Mouse (Mus musculus): ENCODE measurements around the gene Rsph14. TPM values are rescaled to one million over a fixed set of nuclear protein-coding genes. Genes with fewer than 3 reads are reported as not detected.

Gene Rsph14
- polyA plus RNA-seq, 1 experiment from 2014 or later = not detected

GRCm38 (mm10) chr10:75006889-75007662 is 25.3 kb downstream of the Rsph14 start:
- no peak for TF ChIP-seq CTCF (IDR thresholded peaks at IDR 0.05)
- POLR2A ChIA-PET = no interaction called here
- peaks cover 6% of the 10 kb centered on the region for H3K27me3 ChIP-seq
- DNase-seq (ENCODE audit: low read depth, low spot score) (no peak), ATAC-seq (no peak)
- in situ Hi-C loops (cut with MboI; ENCODE audit: low pct_unique_long_range_greater_than_20kb) = no loop called here
- CTCF ChIA-PET = interaction anchor here (1.4 kb wide), 1 partner anchor 87 kb away, joined by 4 read pairs; no protein-coding TSS in a partner anchor

GRCm38 (mm10) chr10:75004067-75004466 is 28.3 kb downstream of the Rsph14 start:
- ChIA-PET POLR2A (no interaction called here), CTCF (no interaction called here)
- ATAC-seq (no peak), DNase-seq (ENCODE audit: low read depth, low spot score) (no peak)
- no peaks in the 10 kb centered on the region for H3K27me3 ChIP-seq
- no peak for TF ChIP-seq CTCF (IDR thresholded peaks at IDR 0.05)
- in situ Hi-C loops (cut with MboI; ENCODE audit: low pct_unique_long_range_greater_than_20kb) = no loop called here

- CTCF ChIA-PET = interaction anchor here (0.7 kb wide), 1 partner anchor 17 kb away, joined by 3 read pairs; no protein-coding TSS in a partner anchor
- H3K27me3 ChIP-seq = no peaks in the 10 kb centered on the region
- POLR2A ChIA-PET = no interaction called here
- no peak for ATAC-seq
- no peak for TF ChIP-seq CTCF (IDR thresholded peaks at IDR 0.05)
- DNase-seq (ENCODE audit: low read depth, low spot score) = no peak
- in situ Hi-C loops (cut with MboI; ENCODE audit: low pct_unique_long_range_greater_than_20kb) = no loop called here
These were observed 31.0 kb downstream of the Rsph14 start for GRCm38 (mm10) chr10:75001391-75001790.

- no peaks in the 10 kb centered on the region for H3K27me3 ChIP-seq
- no peak for ATAC-seq
- in situ Hi-C loops (cut with MboI; ENCODE audit: low pct_unique_long_range_greater_than_20kb) = no loop called here
- TF ChIP-seq CTCF (IDR thresholded peaks at IDR 0.05) = no peak
- ChIA-PET POLR2A (no interaction called here), CTCF (no interaction called here)
- DNase-seq (ENCODE audit: low read depth, low spot score) = no peak
These were observed 37.0 kb downstream of the Rsph14 start for GRCm38 (mm10) chr10:74995377-74995776.

GRCm38 (mm10) chr10:74994863-74995262 is 37.5 kb downstream of the Rsph14 start:
- no peak for TF ChIP-seq CTCF (IDR thresholded peaks at IDR 0.05)
- in situ Hi-C loops (cut with MboI; ENCODE audit: low pct_unique_long_range_greater_than_20kb) = no loop called here
- no peak for ATAC-seq
- ChIA-PET POLR2A (no interaction called here), CTCF (no interaction called here)
- H3K27me3 ChIP-seq = no peaks in the 10 kb centered on the region
- DNase-seq (ENCODE audit: low read depth, low spot score) = no peak

GRCm38 (mm10) chr10:74990584-74991322 is 41.6 kb downstream of the Rsph14 start:
- ChIA-PET CTCF (no interaction called here), POLR2A (no interaction called here)
- in situ Hi-C loops (cut with MboI; ENCODE audit: low pct_unique_long_range_greater_than_20kb) = no loop called here
- no peak for DNase-seq (ENCODE audit: low read depth, low spot score)
- no peak for ATAC-seq
- TF ChIP-seq CTCF (IDR thresholded peaks at IDR 0.05) = no peak
- H3K27me3 ChIP-seq = no peaks in the 10 kb centered on the region

- ATAC-seq (no peak), DNase-seq (ENCODE audit: low read depth, low spot score) (no peak)
- in situ Hi-C loops (cut with MboI; ENCODE audit: low pct_unique_long_range_greater_than_20kb) = no loop called here
- POLR2A ChIA-PET = no interaction called here
- TF ChIP-seq CTCF (IDR thresholded peaks at IDR 0.05) = no peak
- no peaks in the 10 kb centered on the region for H3K27me3 ChIP-seq
- CTCF ChIA-PET = no interaction called here
These were observed 42.6 kb downstream of the Rsph14 start for GRCm38 (mm10) chr10:74989814-74990213.

GRCm38 (mm10) chr10:74987698-74988470 is 44.5 kb downstream of the Rsph14 start:
- ATAC-seq = no peak
- ChIA-PET CTCF (no interaction called here), POLR2A (no interaction called here)

GRCm38 (mm10) chr10:74983176-74983575 is 49.2 kb downstream of the Rsph14 start:
- no peak for TF ChIP-seq CTCF (IDR thresholded peaks at IDR 0.05)
- DNase-seq (ENCODE audit: low read depth, low spot score) (no peak), ATAC-seq (no peak)
- in situ Hi-C loops (cut with MboI; ENCODE audit: low pct_unique_long_range_greater_than_20kb) = no loop called here
- ChIA-PET POLR2A (no interaction called here), CTCF (interaction anchor here (1.2 kb wide), 1 partner anchor 28 kb away, joined by 5 read pairs; no protein-coding TSS in a partner anchor)
- no peaks in the 10 kb centered on the region for H3K27me3 ChIP-seq

More at GRCm38 (mm10) chr10:74987698-74988470, 44.5 kb downstream of the Rsph14 start:
- no peaks in the 10 kb centered on the region for H3K27me3 ChIP-seq
- in situ Hi-C loops (cut with MboI; ENCODE audit: low pct_unique_long_range_greater_than_20kb) = no loop called here
- DNase-seq (ENCODE audit: low read depth, low spot score) = no peak
- no peak for TF ChIP-seq CTCF (IDR thresholded peaks at IDR 0.05)

GRCm38 (mm10) chr10:74981159-74981558 is 51.2 kb downstream of the Rsph14 start:
- ChIA-PET POLR2A (no interaction called here), CTCF (no interaction called here)
- TF ChIP-seq CTCF (IDR thresholded peaks at IDR 0.05) = no peak
- no peaks in the 10 kb centered on the region for H3K27me3 ChIP-seq
- ATAC-seq (no peak), DNase-seq (ENCODE audit: low read depth, low spot score) (no peak)
- in situ Hi-C loops (cut with MboI; ENCODE audit: low pct_unique_long_range_greater_than_20kb) = no loop called here

- ChIA-PET CTCF (no interaction called here), POLR2A (no interaction called here)
- TF ChIP-seq CTCF (IDR thresholded peaks at IDR 0.05) = no peak
- DNase-seq (ENCODE audit: low read depth, low spot score) (no peak), ATAC-seq (peak; percentile 61)
- no peaks in the 10 kb centered on the region for H3K27me3 ChIP-seq
- in situ Hi-C loops (cut with MboI; ENCODE audit: low pct_unique_long_range_greater_than_20kb) = no loop called here
These were observed 54.3 kb downstream of the Rsph14 start for GRCm38 (mm10) chr10:74978056-74978455.
